Mouse (Mus musculus): ENCODE results near the gene Ddx39. TPM values are rescaled to one million over a fixed set of nuclear protein-coding genes. Genes with fewer than 3 reads are reported as not detected.
A peak's percentile ranks its signal among the peaks of the same experiment; 100 is the strongest.

The Ddx39 gene
- total RNA-seq, 2 experiments from 2014 or later, result 68.1 to 69.0 TPM

GRCm38 (mm10) chr8:83770669-83771068 lies 55.7 kb downstream of the Ddx39 start:
- no peak for DNase-seq

- DNase-seq, result no peak
These were observed 56.8 kb downstream of the Ddx39 start for GRCm38 (mm10) chr8:83771791-83772190.

GRCm38 (mm10) chr8:83772701-83773451 lies 57.9 kb downstream of the Ddx39 start:
- DNase-seq, result peak; percentile 53

GRCm38 (mm10) chr8:83773452-83773846 lies 58.5 kb downstream of the Ddx39 start:
- DNase-seq, result no peak

- no peak for DNase-seq
These were observed 59.2 kb downstream of the Ddx39 start for GRCm38 (mm10) chr8:83774221-83774620.

Small RNAs within 50 kb of the gene (microRNA-seq; reads per million reads assigned to microRNA genes)
- 0 to 0.69 reads per million in 2 experiments for gene Mir1668

Other genes with a start within 250 kb of the Ddx39 start
- gene Olfr370, start 179.4 kb upstream of the Ddx39 start, total RNA-seq (2021), result not detected
- 100 to 1,000 TPM; 517 to 525 TPM for gene Ndufb7, start 148.5 kb upstream of the Ddx39 start, total RNA-seq (2021)
- gene Tecr, start 107.2 kb upstream of the Ddx39 start, total RNA-seq (2021), result 100 to 1,000 TPM; 162 to 169 TPM
- gene Dnajb1, start 107.0 kb upstream of the Ddx39 start, total RNA-seq (2021), result 10 to 100 TPM; 21.3 to 22.8 TPM
- gene Gipc1, start 62.5 kb upstream of the Ddx39 start, total RNA-seq (2021), result 10 to 100 TPM; 61.9 to 64.2 TPM
- 1 to 10 TPM in 1 of 2 experiments, under 1 TPM in 1; 0.33 to 1.1 TPM for gene Ptger1, start 48.5 kb upstream of the Ddx39 start, total RNA-seq (2021)
- gene Pkn1, start 16.0 kb upstream of the Ddx39 start, total RNA-seq (2021), result 10 to 100 TPM; 52.7 to 53.4 TPM
- 10 to 100 TPM; 62.8 to 63.4 TPM for gene Adgre5, start 26.1 kb downstream of the Ddx39 start, total RNA-seq (2021)
- 10 to 100 TPM; 37.5 to 39.8 TPM for gene Adgrl1, start 184.9 kb downstream of the Ddx39 start, total RNA-seq (2021)
- gene Gm10644, start 240.0 kb downstream of the Ddx39 start, total RNA-seq (2021), result under 1 TPM; 0.27 to 0.41 TPM
- 10 to 100 TPM; 25.8 to 26.1 TPM for gene Asf1b, start 240.3 kb downstream of the Ddx39 start, total RNA-seq (2021)

All from heart, postnatal 4 days (tissue).